Mouse (Mus musculus): ENCODE measurements around the gene Gcnt4.

- TF ChIP-seq CTCF (IDR thresholded peaks at IDR 0.05; ENCODE audit: borderline replicate concordance, insufficient read depth, low read length) (no peak), POLR2A (IDR thresholded peaks at IDR 0.05; ENCODE audit: low read depth, low read length) (no peak)
These were observed 47.4 kb downstream of the Gcnt4 start for GRCm38 (mm10) chr13:96971861-96972282.
